Mouse (Mus musculus): ENCODE data around the gene Pla2g15. TPM values are rescaled to one million over a fixed set of nuclear protein-coding genes. Genes with fewer than 3 reads are reported as not detected.

Gene Pla2g15
- polyA plus RNA-seq, 1 experiment from 2014 or later, result 18.2 TPM

GRCm38 (mm10) chr8:106127882-106128410, 22.3 kb upstream of the Pla2g15 start:
- WGBS, result 85% methylated on average over 10 of the region's 10 CpGs
- H3K4me2 ChIP-seq (replicated peaks), result no peak overlapping the region
- no peak overlapping the region for H3K9ac ChIP-seq
- ATAC-seq (ENCODE audit: insufficient number of reproducible peaks, insufficient read depth, low FRiP score, low TSS enrichment), result no peak
- no peaks in the 10 kb centered on the region for H3K4me1 ChIP-seq
- H3K27me3 ChIP-seq, result peaks cover 10% of the 10 kb centered on the region; the same call in 1 of the 2 replicates
- no peak overlapping the region for H3K4me3 ChIP-seq
- H3K27ac ChIP-seq, result no peak overlapping the region
- peaks cover 60% of the 10 kb centered on the region for H3K36me3 ChIP-seq
- H3K9me3 ChIP-seq, result no peaks in the 10 kb centered on the region

GRCm38 (mm10) chr8:106129232-106129930, 20.8 kb upstream of the Pla2g15 start:
- Histone ChIP-seq H3K4me3 (no peak overlapping the region), H3K9ac (no peak overlapping the region), H3K9me3 (no peaks in the 10 kb centered on the region), H3K27me3 (peaks cover 24% of the 10 kb centered on the region), H3K4me1 (no peaks in the 10 kb centered on the region), H3K4me2 (replicated peaks) (no peak overlapping the region), H3K36me3 (peaks cover 54% of the 10 kb centered on the region), H3K27ac (no peak overlapping the region)
- no peak for ATAC-seq (ENCODE audit: insufficient number of reproducible peaks, insufficient read depth, low FRiP score, low TSS enrichment)

- H3K9me3 ChIP-seq, result no peaks in the 10 kb centered on the region
- H3K4me2 ChIP-seq (replicated peaks), result no peak overlapping the region
- H3K36me3 ChIP-seq, result peaks cover 54% of the 10 kb centered on the region
- H3K9ac ChIP-seq, result no peak overlapping the region
- no peak for ATAC-seq (ENCODE audit: insufficient number of reproducible peaks, insufficient read depth, low FRiP score, low TSS enrichment)
- H3K4me1 ChIP-seq, result no peaks in the 10 kb centered on the region
- no peak overlapping the region for H3K4me3 ChIP-seq
- H3K27me3 ChIP-seq, result peaks cover 30% of the 10 kb centered on the region
- WGBS, result 91% methylated on average over 2 of the region's 2 CpGs
- H3K27ac ChIP-seq, result no peak overlapping the region
These were observed 20.2 kb upstream of the Pla2g15 start for GRCm38 (mm10) chr8:106129997-106130396.

- Histone ChIP-seq H3K4me1 (no peaks in the 10 kb centered on the region), H3K9ac (no peak overlapping the region), H3K27ac (no peak overlapping the region), H3K4me2 (replicated peaks) (no peak overlapping the region), H3K9me3 (no peaks in the 10 kb centered on the region), H3K27me3 (peaks cover 35% of the 10 kb centered on the region), H3K36me3 (peaks cover 54% of the 10 kb centered on the region), H3K4me3 (no peak overlapping the region)
- ATAC-seq (ENCODE audit: insufficient number of reproducible peaks, insufficient read depth, low FRiP score, low TSS enrichment), result no peak
- WGBS, result 79% methylated on average over 2 of the region's 2 CpGs
These were observed 19.7 kb upstream of the Pla2g15 start for GRCm38 (mm10) chr8:106130505-106130904.

- Histone ChIP-seq H3K27ac (no peak overlapping the region), H3K9me3 (no peaks in the 10 kb centered on the region), H3K4me2 (replicated peaks) (no peak overlapping the region), H3K9ac (no peak overlapping the region), H3K36me3 (peaks cover 54% of the 10 kb centered on the region), H3K27me3 (peaks cover 40% of the 10 kb centered on the region), H3K4me1 (peaks cover 4% of the 10 kb centered on the region), H3K4me3 (no peak overlapping the region)
- no peak for ATAC-seq (ENCODE audit: insufficient number of reproducible peaks, insufficient read depth, low FRiP score, low TSS enrichment)
- 87% methylated on average over 4 of the region's 4 CpGs for WGBS
These were observed 19.2 kb upstream of the Pla2g15 start for GRCm38 (mm10) chr8:106131021-106131420.

- peaks cover 52% of the 10 kb centered on the region for H3K36me3 ChIP-seq
- H3K4me1 ChIP-seq, result peaks cover 11% of the 10 kb centered on the region
- H3K27ac ChIP-seq, result no peak overlapping the region
- WGBS, result 89% methylated on average over 7 of the region's 7 CpGs
- H3K4me2 ChIP-seq (replicated peaks), result no peak overlapping the region
- no peak overlapping the region for H3K4me3 ChIP-seq
- H3K9ac ChIP-seq, result no peak overlapping the region
- no peaks in the 10 kb centered on the region for H3K9me3 ChIP-seq
- H3K27me3 ChIP-seq, result peaks cover 47% of the 10 kb centered on the region
- no peak for ATAC-seq (ENCODE audit: insufficient number of reproducible peaks, insufficient read depth, low FRiP score, low TSS enrichment)
These were observed 18.5 kb upstream of the Pla2g15 start for GRCm38 (mm10) chr8:106131488-106132222.

GRCm38 (mm10) chr8:106132356-106132755, 17.8 kb upstream of the Pla2g15 start:
- Histone ChIP-seq H3K4me2 (replicated peaks) (no peak overlapping the region), H3K4me3 (no peak overlapping the region), H3K9me3 (no peaks in the 10 kb centered on the region), H3K9ac (no peak overlapping the region), H3K4me1 (peaks cover 18% of the 10 kb centered on the region), H3K36me3 (peaks cover 45% of the 10 kb centered on the region), H3K27me3 (peaks cover 54% of the 10 kb centered on the region), H3K27ac (no peak overlapping the region)
- no peak for ATAC-seq (ENCODE audit: insufficient number of reproducible peaks, insufficient read depth, low FRiP score, low TSS enrichment)
- 94% methylated on average over 11 of the region's 11 CpGs for WGBS

GRCm38 (mm10) chr8:106133526-106133925, 16.7 kb upstream of the Pla2g15 start:
- H3K4me1 ChIP-seq, result peaks cover 22% of the 10 kb centered on the region
- ATAC-seq (ENCODE audit: insufficient number of reproducible peaks, insufficient read depth, low FRiP score, low TSS enrichment), result no peak
- no peak overlapping the region for H3K27ac ChIP-seq
- H3K9me3 ChIP-seq, result no peaks in the 10 kb centered on the region
- no peak overlapping the region for H3K9ac ChIP-seq
- no peak overlapping the region for H3K4me3 ChIP-seq
- WGBS, result 70% methylated on average over 13 of the region's 13 CpGs
- H3K27me3 ChIP-seq, result peaks cover 59% of the 10 kb centered on the region
- H3K4me2 ChIP-seq (replicated peaks), result no peak overlapping the region
- peaks cover 39% of the 10 kb centered on the region for H3K36me3 ChIP-seq

GRCm38 (mm10) chr8:106133946-106134345, 16.3 kb upstream of the Pla2g15 start:
- peaks cover 59% of the 10 kb centered on the region for H3K27me3 ChIP-seq

GRCm38 (mm10) chr8:106134751-106135571, 15.2 kb upstream of the Pla2g15 start:
- H3K36me3 ChIP-seq, result peaks cover 26% of the 10 kb centered on the region
- no peak overlapping the region for H3K9ac ChIP-seq
- H3K4me3 ChIP-seq, result peak overlapping the region; percentile 44; the same call in 1 of the 2 replicates
- peak; percentile 49 for ATAC-seq (ENCODE audit: insufficient number of reproducible peaks, insufficient read depth, low FRiP score, low TSS enrichment)
- WGBS, result 19% methylated on average over 14 of the region's 14 CpGs
- H3K4me2 ChIP-seq (replicated peaks), result peak overlapping the region; percentile 28; the same call in 1 of the 2 replicates
- H3K9me3 ChIP-seq, result no peaks in the 10 kb centered on the region
- peaks cover 59% of the 10 kb centered on the region for H3K27me3 ChIP-seq
- H3K27ac ChIP-seq, result peak overlapping the region; percentile 64; the same call in 1 of the 2 replicates
- H3K4me1 ChIP-seq, result peaks cover 22% of the 10 kb centered on the region

More at GRCm38 (mm10) chr8:106133946-106134345, 16.3 kb upstream of the Pla2g15 start:
- WGBS, result 74% methylated on average over 6 of the region's 6 CpGs
- H3K4me2 ChIP-seq (replicated peaks), result no peak overlapping the region
- no peaks in the 10 kb centered on the region for H3K9me3 ChIP-seq
- H3K36me3 ChIP-seq, result peaks cover 35% of the 10 kb centered on the region
- no peak for ATAC-seq (ENCODE audit: insufficient number of reproducible peaks, insufficient read depth, low FRiP score, low TSS enrichment)
- peaks cover 22% of the 10 kb centered on the region for H3K4me1 ChIP-seq
- no peak overlapping the region for H3K27ac ChIP-seq
- H3K4me3 ChIP-seq, result no peak overlapping the region
- H3K9ac ChIP-seq, result no peak overlapping the region

GRCm38 (mm10) chr8:106135672-106136071, 14.5 kb upstream of the Pla2g15 start:
- Histone ChIP-seq H3K9ac (peak overlapping the region; percentile 35; the same call in 1 of the 2 replicates), H3K4me1 (peaks cover 22% of the 10 kb centered on the region)
- ATAC-seq (ENCODE audit: insufficient number of reproducible peaks, insufficient read depth, low FRiP score, low TSS enrichment), result no peak

More at GRCm38 (mm10) chr8:106135672-106136071, 14.5 kb upstream of the Pla2g15 start:
- Histone ChIP-seq H3K9me3 (no peaks in the 10 kb centered on the region), H3K27me3 (peaks cover 59% of the 10 kb centered on the region), H3K27ac (peak overlapping the region; percentile 64; the same call in 1 of the 2 replicates), H3K36me3 (peaks cover 19% of the 10 kb centered on the region; the same call in 1 of the 2 replicates), H3K4me2 (replicated peaks) (peak overlapping the region; percentile 87), H3K4me3 (peak overlapping the region; percentile 44)
- 3% methylated on average over 19 of the region's 19 CpGs for WGBS
